Mouse (Mus musculus) layer of hippocampus, adult 18-20 months (tissue): ENCODE data around the gene Zfp970. TPM values are rescaled to one million over a fixed set of nuclear protein-coding genes. Genes with fewer than 3 reads are reported as not detected.
"Not testable (repeated sequence)": the region's sequence is repeated elsewhere in the genome, so short reads cannot be mapped to it uniquely, and the experiment has no call there.

Experiments
- DNase-seq, 2 experiments: peaks; one replicate each; pipeline ENCODE4 v3.0.0; 2022; ENCODE audit warnings: low spot score in 2 of 2
- long read RNA-seq: library from polyadenylated mRNA; stranded (forward); transcript quantifications from one replicate; pipeline ENCODE4 v2.0.0, GENCODE M21; 2021
- total RNA-seq, 2 experiments: library from RNA; stranded (reverse); gene quantifications; 2 replicates each; pipeline ENCODE4 v1.2.3; 2021

Gene Zfp970
- total RNA-seq = 10 to 100 TPM; 52.8 to 55.0 TPM
- long read RNA-seq, partial matches to known transcripts = 6 of 20 reads
- long read RNA-seq, other reads (novel, unspliced or antisense) = 10 of 20 reads

DNA sequence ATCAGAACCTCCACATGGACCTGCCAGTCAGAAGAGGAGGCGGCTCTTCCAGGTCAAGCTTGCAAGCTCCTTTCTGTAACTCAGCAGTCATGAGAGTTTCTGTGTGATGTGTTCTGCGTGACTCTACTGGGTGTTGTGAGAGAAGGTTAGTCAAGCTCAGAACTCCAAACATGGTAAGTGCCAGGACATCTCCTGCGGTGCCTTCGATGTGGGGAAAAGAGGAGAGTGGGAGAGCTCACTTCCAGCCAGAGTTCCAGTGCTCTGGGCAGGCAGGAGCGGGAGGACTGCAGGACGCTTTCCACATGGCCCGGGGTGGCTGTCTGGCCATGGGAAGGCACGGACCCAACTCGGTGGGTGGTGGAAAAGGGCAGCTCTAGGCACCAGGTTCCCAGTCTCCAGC lies at the start of gene Zfp970:
TSS of gene Zfp970 (plus strand) at position 58 of the 400 bp plus-strand sequence.
- peak in 1 of 2 experiments; percentile 21 for DNase-seq

DNA sequence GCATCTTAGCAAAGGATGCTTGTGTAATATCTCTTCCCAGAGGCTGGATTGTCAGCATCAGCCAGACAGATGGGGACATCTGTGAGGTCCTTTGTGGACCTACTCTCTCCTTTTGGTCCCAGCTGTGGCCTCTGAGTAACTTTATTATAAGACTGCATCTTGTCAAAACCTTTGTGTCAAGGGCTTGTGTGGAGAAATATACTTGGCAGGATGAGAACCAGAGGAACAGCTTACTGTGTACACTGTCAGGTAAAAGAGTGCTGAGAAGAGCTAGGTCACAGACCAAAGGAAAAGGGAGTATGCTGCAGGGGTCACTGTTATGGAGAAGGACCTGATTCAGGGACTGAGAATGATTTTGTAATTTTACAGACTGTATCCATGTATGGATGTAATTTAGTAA lies 3.7 kb downstream of the Zfp970 start:
- not testable (repeated sequence) for DNase-seq

DNA sequence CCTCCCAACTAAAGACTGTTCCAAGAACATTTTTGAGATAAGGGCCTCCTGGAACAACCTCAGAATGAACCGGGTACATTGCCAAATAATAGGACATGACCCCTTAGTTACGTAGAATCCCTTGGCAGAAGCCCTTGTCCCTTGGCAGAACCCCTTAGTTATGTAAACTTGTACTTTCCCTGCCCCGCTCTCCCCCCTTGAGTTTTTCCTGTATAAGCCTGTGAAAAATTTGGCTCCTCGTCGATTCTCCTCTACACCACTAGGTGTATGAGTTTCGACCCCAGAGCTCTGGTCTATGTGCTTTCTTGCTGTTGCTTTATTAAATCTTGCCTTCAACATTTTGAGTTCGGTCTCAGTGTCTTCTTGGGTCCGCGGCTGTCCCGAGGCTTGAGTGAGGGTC lies 7.7 kb downstream of the Zfp970 start:
- not testable (repeated sequence) for DNase-seq

DNA sequence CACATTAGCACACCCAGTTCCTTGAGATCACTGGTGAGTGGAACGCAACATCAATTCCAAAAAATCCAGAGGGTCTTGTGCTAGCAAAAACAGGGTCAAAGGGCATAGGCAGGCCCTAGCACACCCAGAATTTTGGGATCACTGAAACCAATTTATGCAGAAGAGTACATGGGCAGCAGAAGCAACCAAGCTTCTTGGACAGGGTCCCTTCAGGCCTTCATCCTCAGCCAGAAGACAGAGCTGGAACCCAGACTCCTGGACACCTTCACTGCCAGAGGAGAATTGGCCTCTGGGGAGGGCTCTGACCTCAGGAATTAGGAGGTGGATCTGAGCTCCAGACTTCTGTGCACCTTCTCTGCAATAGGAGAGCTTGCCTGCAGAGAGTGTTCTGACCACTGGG lies 17.4 kb downstream of the Zfp970 start:
- DNase-seq = not testable (repeated sequence)

DNA sequence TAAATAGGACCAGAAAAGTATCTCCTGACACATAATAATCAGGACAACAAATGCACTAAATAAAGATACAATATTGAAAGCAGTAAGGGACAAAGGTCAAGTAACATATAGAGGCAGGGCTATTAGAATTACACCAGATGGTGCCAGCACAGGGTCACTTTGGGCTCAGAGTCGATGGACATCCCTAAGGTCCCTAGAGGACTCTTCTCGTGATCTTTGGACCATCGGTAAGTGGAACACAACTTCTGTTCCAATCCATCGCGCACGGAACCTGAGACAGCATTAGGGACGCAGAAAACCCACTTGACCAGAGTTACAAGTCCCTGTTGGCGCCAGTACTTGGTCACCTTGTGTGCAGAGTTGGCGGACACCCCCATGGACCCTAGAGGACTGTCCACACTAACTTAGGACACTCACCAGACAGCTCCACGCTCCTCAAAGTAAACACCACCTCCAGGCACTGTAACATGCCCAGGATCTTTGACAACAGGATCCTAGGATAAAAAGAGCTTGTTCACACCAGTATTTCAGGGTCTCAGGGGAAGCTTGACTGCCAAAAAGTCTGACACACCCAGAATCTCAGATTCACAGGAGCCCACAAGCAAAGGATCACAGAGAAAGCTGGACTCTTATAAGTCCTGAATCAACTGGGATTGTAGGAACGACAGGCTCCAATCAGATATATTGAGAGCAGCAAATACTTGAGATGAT lies 18.9 kb downstream of the Zfp970 start:
- not testable (repeated sequence) for DNase-seq

DNA sequence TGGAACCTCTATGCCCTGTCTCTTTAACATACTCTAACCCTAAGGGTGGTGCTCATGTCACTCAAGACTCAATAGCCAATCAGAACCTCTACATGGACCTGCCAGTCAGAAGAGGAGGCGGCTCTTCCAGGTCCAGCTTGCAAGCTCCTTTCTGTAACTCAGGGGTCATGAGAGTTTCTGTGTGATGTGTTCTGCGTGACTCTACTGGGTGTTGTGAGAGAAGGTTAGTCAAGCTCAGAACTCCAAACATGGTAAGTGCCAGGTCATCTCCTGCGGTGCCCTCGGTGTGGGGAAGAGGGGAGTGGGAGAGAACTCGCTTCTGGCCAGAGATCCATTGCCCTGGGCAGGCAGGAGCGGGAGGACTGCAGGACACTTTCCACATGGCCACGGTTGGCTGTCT lies 33.5 kb downstream of the Zfp970 start, which contains the start of gene Gm14403:
TSS of gene Gm14403 (plus strand) at position 149 of the 400 bp plus-strand sequence.
- DNase-seq = peak in 1 of 2 experiments; percentile 30

DNA sequence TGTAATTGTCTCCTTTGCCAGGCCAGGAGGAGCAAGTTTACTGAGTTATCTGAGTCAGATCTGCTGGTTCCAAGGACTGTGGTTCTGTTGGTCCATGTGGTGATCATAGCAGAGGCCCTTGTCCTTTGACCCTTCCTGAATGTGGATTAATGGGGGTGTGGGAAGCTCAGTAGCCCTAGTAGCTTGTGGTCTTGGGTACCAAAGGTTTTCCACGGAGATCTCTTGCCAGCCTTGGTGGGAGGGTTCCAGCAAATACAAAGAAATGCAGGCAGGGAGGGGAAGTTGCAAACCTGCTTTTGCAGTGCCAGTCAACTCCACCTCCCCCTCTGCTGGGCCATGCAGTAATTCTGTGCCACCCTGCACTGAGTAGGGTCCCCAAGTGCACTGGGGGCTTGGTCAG lies 34.6 kb downstream of the Zfp970 start:
- not testable (repeated sequence) for DNase-seq

DNA sequence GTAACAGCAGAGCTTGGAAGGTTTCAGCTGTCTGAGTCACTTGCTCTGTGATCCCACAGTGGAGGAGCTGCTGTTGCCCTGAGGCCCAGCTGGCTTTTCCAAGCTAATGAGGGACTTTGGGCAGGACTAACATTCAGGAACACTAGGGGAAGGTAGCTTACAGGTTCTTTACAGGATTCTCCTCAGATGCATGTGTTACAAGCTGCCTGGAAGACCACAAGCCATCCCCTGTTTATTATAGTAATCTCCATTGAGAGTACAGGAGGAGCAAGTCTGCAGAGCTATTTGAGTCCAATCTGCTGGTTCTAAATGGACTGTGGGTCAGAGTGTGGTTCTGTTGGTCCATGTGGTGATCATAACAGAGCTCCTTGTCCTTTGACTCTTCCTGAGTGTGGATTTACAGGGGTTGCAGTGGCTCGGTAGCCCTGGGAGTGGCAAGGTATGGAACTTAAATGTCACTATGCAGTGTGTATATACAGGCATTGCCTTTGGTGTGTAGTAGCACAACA lies 40.7 kb downstream of the Zfp970 start:
- DNase-seq = not testable (repeated sequence)

DNA sequence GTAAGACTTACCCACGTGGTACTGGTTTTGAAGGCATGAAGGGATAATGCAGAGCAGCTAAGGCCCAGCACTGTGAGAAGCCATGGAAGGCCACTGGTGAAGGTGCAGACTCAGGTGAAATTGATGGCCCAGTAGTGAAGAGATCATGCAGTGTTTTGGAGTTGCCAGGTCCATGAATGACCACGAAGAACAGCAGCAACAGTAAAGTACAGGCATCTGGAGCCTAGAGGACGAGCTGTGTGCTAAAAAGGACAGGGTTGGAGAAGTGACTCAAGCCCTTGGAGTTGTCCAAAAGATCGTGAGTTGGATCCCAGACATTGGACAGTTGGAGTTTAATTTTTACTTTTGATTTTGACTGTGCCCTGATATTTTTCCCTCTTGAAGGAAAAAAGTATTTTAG lies 46.8 kb downstream of the Zfp970 start:
- DNase-seq = not testable (repeated sequence)

DNA sequence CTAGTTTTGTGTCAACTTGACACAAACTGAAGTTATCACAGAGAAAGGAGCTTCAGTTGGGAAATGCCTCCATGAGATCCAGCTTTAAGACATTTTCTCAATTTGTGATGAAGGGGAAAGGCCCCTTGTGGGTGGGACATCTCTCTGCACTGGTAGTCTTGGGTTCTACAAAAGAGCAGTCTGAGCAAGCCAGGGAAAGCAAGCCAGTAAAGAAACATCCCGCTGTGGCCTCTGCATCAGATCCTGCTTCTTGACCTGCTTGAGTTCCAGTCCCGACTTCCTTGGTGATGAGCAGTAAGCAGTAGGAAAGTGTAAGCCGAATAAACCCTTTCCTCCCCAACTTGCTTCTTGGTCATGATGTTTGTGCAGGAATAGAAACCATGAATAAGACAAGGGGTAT lies 47.4 kb downstream of the Zfp970 start:
- not testable (repeated sequence) for DNase-seq

DNA sequence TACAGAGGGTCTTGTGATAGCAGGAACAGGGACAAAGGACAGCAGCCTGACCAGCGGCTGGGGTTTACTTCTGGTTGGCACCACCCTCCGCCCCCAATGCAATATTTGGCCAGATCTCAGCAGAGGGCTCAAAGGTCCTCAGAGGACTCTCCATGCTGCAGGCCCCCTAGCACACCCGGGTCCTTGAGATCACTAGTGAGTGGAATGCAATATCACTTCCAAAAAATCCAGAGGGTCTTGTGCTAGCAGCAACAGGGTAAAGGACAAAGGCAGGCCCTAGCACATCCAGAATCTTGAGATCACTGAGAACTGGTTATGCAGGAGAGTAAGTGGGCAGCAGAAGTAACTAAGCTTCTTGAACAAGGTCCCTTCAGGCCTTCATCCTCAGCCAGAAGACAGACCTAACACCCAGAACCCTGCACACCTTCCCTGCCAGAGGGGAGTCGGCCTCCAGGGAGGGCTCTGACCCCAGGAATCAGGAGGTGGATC lies 49.5 kb downstream of the Zfp970 start:
- DNase-seq = not testable (repeated sequence)

DNA sequence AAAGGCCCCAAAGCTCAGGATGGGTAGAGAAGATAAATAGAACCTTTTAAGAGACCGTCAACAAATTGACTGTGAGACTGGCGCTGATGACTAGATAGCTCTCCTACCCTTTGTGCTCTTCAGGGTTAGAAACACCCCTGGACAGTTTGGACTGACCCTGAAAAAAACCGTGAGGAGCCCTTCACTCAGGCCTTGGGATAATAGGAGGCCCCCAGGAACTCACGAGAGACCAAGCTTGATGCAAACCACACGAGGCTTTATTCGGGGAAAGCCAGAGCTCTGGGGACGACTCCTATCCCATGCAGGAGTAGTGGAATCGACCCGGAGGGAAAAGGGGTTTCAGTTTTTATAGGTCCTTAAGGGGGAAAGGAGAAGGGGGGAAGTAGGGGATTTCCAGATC lies 53.2 kb downstream of the Zfp970 start:
- DNase-seq = not testable (repeated sequence)

DNA sequence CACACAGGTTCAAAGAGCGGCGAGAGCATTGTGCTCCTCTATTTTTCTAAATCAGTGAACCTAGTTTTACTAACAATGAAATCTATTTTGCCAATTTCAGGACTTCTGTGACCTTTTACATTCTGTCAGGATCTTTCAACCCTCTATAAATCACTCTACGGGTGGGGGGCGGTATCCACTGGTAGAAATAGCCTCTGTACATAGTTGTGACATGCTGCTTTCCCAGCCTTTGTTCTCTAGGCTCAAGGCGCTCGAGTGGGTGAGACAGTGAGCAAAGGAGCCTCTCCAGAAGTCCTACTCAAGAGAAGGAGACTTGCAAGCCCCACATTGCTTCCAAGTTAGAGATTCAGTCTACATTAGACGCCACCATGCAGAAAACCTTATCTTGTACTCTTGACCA lies 53.8 kb downstream of the Zfp970 start:
- not testable (repeated sequence) for DNase-seq

DNA sequence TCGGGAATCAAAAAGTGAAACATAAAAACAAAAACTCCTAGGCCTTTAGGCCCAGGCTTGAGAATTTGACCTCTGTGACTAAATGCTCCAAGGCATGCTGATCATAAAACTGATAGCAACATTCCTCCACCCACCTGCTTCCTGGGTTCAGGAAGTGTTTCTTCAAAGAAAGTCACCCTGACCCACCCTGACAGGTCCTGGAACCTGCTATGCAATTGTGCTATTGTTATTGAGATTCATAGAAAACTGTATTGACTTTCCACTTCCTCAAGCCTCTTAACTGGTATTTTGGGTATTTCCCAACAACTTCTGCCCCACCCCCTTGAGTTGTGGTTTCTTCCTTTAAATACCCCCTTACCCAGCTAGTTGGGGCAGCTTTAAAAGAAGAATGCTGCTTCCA lies 54.4 kb downstream of the Zfp970 start:
- DNase-seq = not testable (repeated sequence)

DNA sequence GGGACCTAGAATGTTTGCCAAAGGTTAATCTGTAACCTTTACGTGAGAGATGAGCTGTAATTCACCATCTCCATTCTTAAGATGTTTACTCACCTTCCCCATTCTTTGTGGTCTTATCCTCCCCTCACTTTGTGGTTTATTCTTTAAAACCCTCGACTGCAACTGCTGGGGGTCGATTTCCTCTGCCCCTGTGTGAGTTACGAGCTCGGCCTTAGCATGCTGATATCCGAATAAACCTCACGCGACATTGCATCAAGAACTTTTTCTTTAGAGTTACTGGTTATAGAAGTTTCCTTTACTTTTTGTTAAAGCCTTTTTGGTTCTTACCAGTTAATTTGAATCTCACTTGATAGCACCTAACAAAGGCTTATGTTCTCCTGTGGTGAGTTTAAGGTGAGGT lies 55.5 kb downstream of the Zfp970 start:
- DNase-seq = no peak

DNA sequence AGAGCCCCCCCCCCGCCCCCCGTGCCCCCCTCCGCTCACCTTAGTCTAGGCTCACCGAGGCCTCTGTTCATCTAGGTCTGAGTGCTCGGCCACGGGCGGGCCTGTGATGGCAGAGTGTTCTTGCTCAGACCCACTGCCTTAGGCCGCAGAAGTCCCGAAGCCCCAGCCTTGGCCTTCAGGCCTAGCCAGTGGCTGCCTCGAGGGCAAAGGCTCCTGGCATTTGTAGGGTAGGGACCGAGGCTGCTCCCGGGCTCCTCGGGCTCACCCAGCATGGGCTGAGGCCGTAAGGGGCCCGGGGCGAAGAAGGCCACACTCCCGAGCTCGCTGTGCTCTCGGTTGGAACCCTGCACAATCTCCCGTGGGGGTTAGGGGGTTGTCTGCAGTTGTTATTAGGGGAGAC lies 58.5 kb downstream of the Zfp970 start:
- DNase-seq = no peak

DNA sequence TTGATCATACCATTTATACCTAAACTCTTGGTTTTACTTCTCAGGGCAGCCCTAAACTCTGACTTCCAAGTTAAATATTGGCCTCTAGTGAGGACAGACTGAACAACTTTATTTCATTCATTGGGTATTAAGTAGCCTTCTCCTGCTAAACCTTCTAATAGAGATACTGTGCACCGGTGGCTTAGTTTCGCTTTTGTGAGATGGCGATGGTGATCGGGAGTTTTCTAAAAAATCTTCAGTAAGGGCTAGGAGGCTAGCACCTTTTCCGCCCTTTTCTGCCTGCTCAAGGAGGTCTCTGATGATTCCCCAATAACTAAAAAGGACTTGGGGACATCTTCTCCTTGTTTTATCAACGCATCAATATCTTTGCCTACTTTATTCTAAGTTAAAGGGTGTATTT lies 59.1 kb downstream of the Zfp970 start:
- not testable (repeated sequence) for DNase-seq

DNA sequence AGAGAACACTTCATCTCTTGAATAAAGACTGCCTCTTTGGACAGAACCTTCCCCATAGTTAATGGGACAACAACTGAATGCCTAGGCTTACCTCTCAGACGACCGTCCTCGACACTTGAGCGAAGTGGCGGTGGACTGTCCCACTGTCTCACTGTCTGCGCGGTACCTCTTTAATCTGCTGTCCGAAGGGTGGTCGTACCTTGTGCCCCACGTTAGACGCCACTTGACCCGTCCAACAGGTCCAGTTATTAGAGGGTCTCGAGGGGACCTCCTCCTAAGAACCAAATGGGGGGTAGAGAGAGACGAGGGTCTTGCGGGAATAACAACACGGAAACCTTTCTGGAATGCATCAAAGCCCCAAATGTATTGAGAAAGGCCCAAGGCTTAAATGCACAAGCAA lies 59.6 kb downstream of the Zfp970 start:
- not testable (repeated sequence) for DNase-seq
